Mouse (Mus musculus): ENCODE results near the gene Tescl. TPM values are rescaled to one million over a fixed set of nuclear protein-coding genes. Genes with fewer than 3 reads are reported as not detected.
A peak's percentile ranks its signal among the peaks of the same experiment; 100 is the strongest.

Gene Tescl
- polyA plus RNA-seq, 1 experiment from 2014 or later: 0.20 TPM

- peak overlapping the region; percentile 86 for H3K4me2 ChIP-seq (ENCODE audit: low read length)
- peak overlapping the region; percentile 51 for H3K4me3 ChIP-seq (ENCODE audit: low read depth, low read length)
- ATAC-seq (peak; percentile 93), DNase-seq (ENCODE audit: low spot score) (peak; percentile 98)
- peak overlapping the region; percentile 92 for H3K27ac ChIP-seq (ENCODE audit: low read depth, low read length)
- H3K9me3 ChIP-seq (replicated peaks; ENCODE audit: control insufficient read depth, low read length): no peaks in the 10 kb centered on the region
- H3K36me3 ChIP-seq (ENCODE audit: control insufficient read depth, insufficient read depth, low read length): peaks cover 50% of the 10 kb centered on the region
- H3K27me3 ChIP-seq (replicated peaks; ENCODE audit: control insufficient read depth, insufficient read depth, low read length): no peaks in the 10 kb centered on the region
- H3K4me1 ChIP-seq (ENCODE audit: control insufficient read depth, insufficient read depth, low read length): peaks cover 6% of the 10 kb centered on the region
- WGBS: under 1% methylated on average over 38 of the region's 47 CpGs
- peak overlapping the region; percentile 78 for H3K9ac ChIP-seq (ENCODE audit: low read length)
These were observed 34.6 kb downstream of the Tescl start for GRCm38 (mm10) chr7:24298973-24299708.

DNA sequence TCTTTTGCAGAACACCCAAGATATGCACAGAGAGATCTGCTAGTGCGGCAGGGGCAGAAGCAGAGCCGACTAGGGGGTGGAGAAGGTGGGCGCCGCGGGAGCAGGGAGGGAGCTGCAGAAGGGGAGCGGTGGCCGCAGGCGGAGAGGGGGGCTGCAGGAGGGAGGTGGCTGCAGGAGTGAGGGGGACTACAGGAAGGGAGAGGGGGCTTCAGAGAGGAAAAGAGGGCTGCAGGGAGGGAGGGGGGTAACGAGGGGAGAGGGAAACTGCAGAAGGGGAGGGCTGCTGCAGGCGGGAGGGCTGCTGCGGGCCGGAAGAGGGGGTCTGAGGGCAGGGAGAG lies 35.1 kb downstream of the Tescl start:
- Histone ChIP-seq H3K27me3 (replicated peaks; ENCODE audit: control insufficient read depth, insufficient read depth, low read length) (no peaks in the 10 kb centered on the region), H3K4me1 (ENCODE audit: control insufficient read depth, insufficient read depth, low read length) (peaks cover 6% of the 10 kb centered on the region), H3K4me3 (ENCODE audit: low read depth, low read length) (peak overlapping the region; percentile 51), H3K9me3 (replicated peaks; ENCODE audit: control insufficient read depth, low read length) (no peaks in the 10 kb centered on the region), H3K27ac (ENCODE audit: low read depth, low read length) (peak overlapping the region; percentile 92), H3K36me3 (ENCODE audit: control insufficient read depth, insufficient read depth, low read length) (peaks cover 54% of the 10 kb centered on the region), H3K9ac (ENCODE audit: low read length) (peak overlapping the region; percentile 78), H3K4me2 (ENCODE audit: low read length) (peak overlapping the region; percentile 86)
- under 1% methylated on average over 12 of the region's 12 CpGs for WGBS
- ATAC-seq (peak; percentile 8), DNase-seq (ENCODE audit: low spot score) (no peak)

- H3K36me3 ChIP-seq (ENCODE audit: control insufficient read depth, insufficient read depth, low read length): peaks cover 52% of the 10 kb centered on the region
- peak overlapping the region; percentile 78 for H3K9ac ChIP-seq (ENCODE audit: low read length)
- WGBS: 91% methylated on average over 15 of the region's 15 CpGs
- no peaks in the 10 kb centered on the region for H3K9me3 ChIP-seq (replicated peaks; ENCODE audit: control insufficient read depth, low read length)
- peak overlapping the region; percentile 86 for H3K4me2 ChIP-seq (ENCODE audit: low read length)
- 0 out of 2 replicates have a peak overlapping the region, but pooled peaks have one; percentile 51 for H3K4me3 ChIP-seq (ENCODE audit: low read depth, low read length)
- no peak for ATAC-seq
- H3K27ac ChIP-seq (ENCODE audit: low read depth, low read length): no peak overlapping the region
- no peaks in the 10 kb centered on the region for H3K27me3 ChIP-seq (replicated peaks; ENCODE audit: control insufficient read depth, insufficient read depth, low read length)
- peaks cover 6% of the 10 kb centered on the region for H3K4me1 ChIP-seq (ENCODE audit: control insufficient read depth, insufficient read depth, low read length)
- no peak for DNase-seq (ENCODE audit: low spot score)
These were observed 36.2 kb downstream of the Tescl start for GRCm38 (mm10) chr7:24297361-24298095.

GRCm38 (mm10) chr7:24296386-24296785 lies 37.4 kb downstream of the Tescl start:
- H3K9ac ChIP-seq (ENCODE audit: low read length): no peak overlapping the region
- H3K4me3 ChIP-seq (ENCODE audit: low read depth, low read length): no peak overlapping the region
- no peak for ATAC-seq
- peaks cover 6% of the 10 kb centered on the region for H3K4me1 ChIP-seq (ENCODE audit: control insufficient read depth, insufficient read depth, low read length)
- 94% methylated on average over 7 of the region's 7 CpGs for WGBS
- H3K27me3 ChIP-seq (replicated peaks; ENCODE audit: control insufficient read depth, insufficient read depth, low read length): no peaks in the 10 kb centered on the region
- no peak overlapping the region for H3K4me2 ChIP-seq (ENCODE audit: low read length)
- peaks cover 54% of the 10 kb centered on the region for H3K36me3 ChIP-seq (ENCODE audit: control insufficient read depth, insufficient read depth, low read length)
- no peaks in the 10 kb centered on the region for H3K9me3 ChIP-seq (replicated peaks; ENCODE audit: control insufficient read depth, low read length)
- H3K27ac ChIP-seq (ENCODE audit: low read depth, low read length): no peak overlapping the region
- DNase-seq (ENCODE audit: low spot score): no peak

DNA sequence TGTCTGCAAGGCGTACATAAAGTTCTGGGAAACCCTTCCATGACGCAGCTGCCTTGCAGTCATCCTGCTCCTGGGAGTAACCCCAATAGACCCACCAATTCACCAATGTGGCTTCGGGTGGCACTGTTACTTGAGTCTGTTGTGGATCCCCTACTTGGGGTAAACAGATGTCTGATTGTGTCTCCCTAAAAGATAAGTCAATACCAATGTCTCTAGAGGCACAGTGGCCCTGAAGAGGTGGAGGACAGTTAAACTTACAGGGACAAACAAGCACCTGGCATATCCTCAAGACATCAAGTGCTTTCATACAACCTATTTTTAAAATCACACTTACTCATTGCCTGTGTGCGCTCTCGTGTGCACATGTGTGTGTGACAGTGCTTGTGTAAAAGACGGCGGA lies 38.4 kb downstream of the Tescl start:
- H3K27me3 ChIP-seq (replicated peaks; ENCODE audit: control insufficient read depth, insufficient read depth, low read length): no peaks in the 10 kb centered on the region
- H3K27ac ChIP-seq (ENCODE audit: low read depth, low read length): no peak overlapping the region
- DNase-seq (ENCODE audit: low spot score) (no peak), ATAC-seq (no peak)
- peaks cover 6% of the 10 kb centered on the region for H3K4me1 ChIP-seq (ENCODE audit: control insufficient read depth, insufficient read depth, low read length)
- no peak overlapping the region for H3K4me2 ChIP-seq (ENCODE audit: low read length)
- no peak overlapping the region for H3K4me3 ChIP-seq (ENCODE audit: low read depth, low read length)
- WGBS: 97% methylated on average over 7 of the region's 7 CpGs
- peaks cover 62% of the 10 kb centered on the region for H3K36me3 ChIP-seq (ENCODE audit: control insufficient read depth, insufficient read depth, low read length)
- no peaks in the 10 kb centered on the region for H3K9me3 ChIP-seq (replicated peaks; ENCODE audit: control insufficient read depth, low read length)
- H3K9ac ChIP-seq (ENCODE audit: low read length): no peak overlapping the region

DNA sequence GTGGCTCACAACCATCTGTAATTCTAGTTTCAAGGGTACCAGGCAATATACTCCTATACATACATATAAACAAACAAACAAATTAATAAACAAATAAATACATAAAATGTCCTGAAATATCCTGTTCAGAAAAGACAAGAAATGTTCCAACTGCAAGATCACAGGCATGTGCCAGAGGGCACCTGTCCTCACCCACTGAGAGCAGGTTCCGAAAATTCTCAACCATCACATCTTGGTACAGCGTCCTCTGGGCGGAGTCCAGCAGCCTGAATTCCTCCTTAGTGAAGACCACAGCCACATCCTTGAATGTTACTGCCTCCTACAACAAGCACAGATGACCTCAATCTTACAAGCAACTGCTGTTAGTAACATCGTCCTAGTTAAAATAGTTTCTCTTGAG lies 39.0 kb downstream of the Tescl start:
- no peak overlapping the region for H3K4me3 ChIP-seq (ENCODE audit: low read depth, low read length)

DNA sequence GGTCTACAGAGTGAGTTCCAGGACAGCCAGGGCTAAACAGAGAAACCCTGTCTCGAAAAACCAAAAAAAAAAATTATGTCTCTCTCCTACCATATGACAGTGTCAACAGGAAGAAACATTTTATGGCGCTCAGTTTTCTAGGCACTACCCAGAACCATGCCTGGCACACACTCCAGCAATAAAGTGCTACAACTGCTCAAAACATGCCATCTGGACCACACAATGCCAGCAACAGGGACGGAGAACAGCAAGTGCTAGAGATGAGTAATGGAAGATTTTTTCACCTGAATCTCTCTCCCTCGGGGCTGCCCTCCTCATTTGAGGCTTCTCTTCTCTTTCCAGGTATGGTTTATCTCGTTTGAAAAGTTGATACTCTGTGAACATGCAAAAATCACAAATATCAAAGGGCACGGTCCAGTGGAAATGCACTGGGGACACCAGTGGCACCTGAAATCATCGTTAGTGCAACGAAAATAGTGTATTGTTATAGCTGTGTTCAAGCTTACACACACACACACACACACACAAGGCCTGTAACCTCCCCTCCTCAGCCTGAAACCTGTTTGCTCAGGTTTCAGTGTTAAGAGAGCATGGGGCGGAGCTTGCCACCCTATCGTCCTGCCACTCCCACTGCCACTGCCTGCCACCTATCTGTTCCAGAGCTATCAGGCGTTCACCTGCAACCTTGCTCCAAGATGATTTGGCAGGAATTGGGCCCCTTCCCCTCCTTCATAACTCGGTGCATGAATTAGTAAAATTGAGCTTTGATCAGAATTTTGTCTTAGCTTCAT lies 40.5 kb downstream of the Tescl start:
- peaks cover 74% of the 10 kb centered on the region for H3K36me3 ChIP-seq (ENCODE audit: control insufficient read depth, insufficient read depth, low read length)
- H3K9me3 ChIP-seq (replicated peaks; ENCODE audit: control insufficient read depth, low read length): no peaks in the 10 kb centered on the region
- H3K4me1 ChIP-seq (ENCODE audit: control insufficient read depth, insufficient read depth, low read length): peaks cover 4% of the 10 kb centered on the region
- no peak overlapping the region for H3K27ac ChIP-seq (ENCODE audit: low read depth, low read length)
- no peak for DNase-seq (ENCODE audit: low spot score)
- ATAC-seq: no peak
- no peak overlapping the region for H3K4me3 ChIP-seq (ENCODE audit: low read depth, low read length)
- WGBS: 92% methylated on average over 12 of the region's 12 CpGs
- no peak overlapping the region for H3K9ac ChIP-seq (ENCODE audit: low read length)
- no peak overlapping the region for H3K4me2 ChIP-seq (ENCODE audit: low read length)
- no peaks in the 10 kb centered on the region for H3K27me3 ChIP-seq (replicated peaks; ENCODE audit: control insufficient read depth, insufficient read depth, low read length)

More for the DNA sequence above, 39.0 kb downstream of the Tescl start:
- H3K27me3 ChIP-seq (replicated peaks; ENCODE audit: control insufficient read depth, insufficient read depth, low read length): no peaks in the 10 kb centered on the region
- no peak overlapping the region for H3K9ac ChIP-seq (ENCODE audit: low read length)
- WGBS: 97% methylated on average over 4 of the region's 4 CpGs
- DNase-seq (ENCODE audit: low spot score) (no peak), ATAC-seq (no peak)
- H3K27ac ChIP-seq (ENCODE audit: low read depth, low read length): no peak overlapping the region
- H3K4me1 ChIP-seq (ENCODE audit: control insufficient read depth, insufficient read depth, low read length): peaks cover 6% of the 10 kb centered on the region
- H3K9me3 ChIP-seq (replicated peaks; ENCODE audit: control insufficient read depth, low read length): no peaks in the 10 kb centered on the region
- H3K36me3 ChIP-seq (ENCODE audit: control insufficient read depth, insufficient read depth, low read length): peaks cover 68% of the 10 kb centered on the region
- no peak overlapping the region for H3K4me2 ChIP-seq (ENCODE audit: low read length)

GRCm38 (mm10) chr7:24291387-24292090 lies 42.2 kb downstream of the Tescl start:
- Histone ChIP-seq H3K36me3 (ENCODE audit: control insufficient read depth, insufficient read depth, low read length) (peaks cover 83% of the 10 kb centered on the region), H3K4me3 (ENCODE audit: low read depth, low read length) (no peak overlapping the region), H3K9ac (ENCODE audit: low read length) (no peak overlapping the region), H3K9me3 (replicated peaks; ENCODE audit: control insufficient read depth, low read length) (no peaks in the 10 kb centered on the region), H3K27ac (ENCODE audit: low read depth, low read length) (no peak overlapping the region), H3K4me1 (ENCODE audit: control insufficient read depth, insufficient read depth, low read length) (no peaks in the 10 kb centered on the region), H3K4me2 (ENCODE audit: low read length) (no peak overlapping the region), H3K27me3 (replicated peaks; ENCODE audit: control insufficient read depth, insufficient read depth, low read length) (no peaks in the 10 kb centered on the region)
- 94% methylated on average over 27 of the region's 27 CpGs for WGBS
- DNase-seq (ENCODE audit: low spot score) (no peak), ATAC-seq (no peak)

All from forebrain, embryonic 14.5 days (tissue).